Mouse (Mus musculus) adrenal gland, adult 8-10 months (tissue): ENCODE measurements around the gene Dnm3. TPM values are rescaled to one million over a fixed set of nuclear protein-coding genes. Genes with fewer than 3 reads are reported as not detected.

Experiments used
- DNase-seq: peaks from one replicate; pipeline ENCODE4 v3.0.0; 2022
- total RNA-seq, 4 experiments: library from RNA; stranded (reverse); gene quantifications; 2 replicates each; pipeline ENCODE4 v1.2.4; 2022

Dnm3 gene
- total RNA-seq, 4 experiments from 2014 or later, result 13.8 to 48.5 (median 27.9) TPM

GRCm38 (mm10) chr1:162206998-162207707, 270.7 kb downstream of the Dnm3 start:
- no peak for DNase-seq

GRCm38 (mm10) chr1:162202465-162203348, 275.1 kb downstream of the Dnm3 start:
- no peak for DNase-seq

GRCm38 (mm10) chr1:162200446-162200845, 277.4 kb downstream of the Dnm3 start:
- DNase-seq, result no peak

GRCm38 (mm10) chr1:162196812-162197680, 280.8 kb downstream of the Dnm3 start:
- DNase-seq, result no peak

- no peak for DNase-seq
These were observed 289.1 kb downstream of the Dnm3 start for GRCm38 (mm10) chr1:162188744-162189143.

GRCm38 (mm10) chr1:162187352-162188120, 290.3 kb downstream of the Dnm3 start:
- DNase-seq, result no peak

- DNase-seq, result no peak
These were observed 291.1 kb downstream of the Dnm3 start for GRCm38 (mm10) chr1:162186470-162187351.

- DNase-seq, result no peak
These were observed 293.7 kb downstream of the Dnm3 start for GRCm38 (mm10) chr1:162184003-162184748.

GRCm38 (mm10) chr1:162183438-162183837, 294.4 kb downstream of the Dnm3 start:
- DNase-seq, result no peak

GRCm38 (mm10) chr1:162181187-162181975, 296.5 kb downstream of the Dnm3 start:
- no peak for DNase-seq

- DNase-seq, result no peak
These were observed 297.4 kb downstream of the Dnm3 start for GRCm38 (mm10) chr1:162180451-162180850.

GRCm38 (mm10) chr1:162179401-162179800, 298.4 kb downstream of the Dnm3 start:
- no peak for DNase-seq

GRCm38 (mm10) chr1:162172806-162173205, 305.0 kb downstream of the Dnm3 start:
- no peak for DNase-seq

- DNase-seq, result no peak
These were observed 313.9 kb downstream of the Dnm3 start for GRCm38 (mm10) chr1:162163687-162164484.

- DNase-seq, result no peak
These were observed 315.2 kb downstream of the Dnm3 start for GRCm38 (mm10) chr1:162162677-162163076.

GRCm38 (mm10) chr1:162162249-162162648, 315.6 kb downstream of the Dnm3 start:
- DNase-seq, result no peak

GRCm38 (mm10) chr1:162160718-162161117, 317.1 kb downstream of the Dnm3 start:
- DNase-seq, result no peak

GRCm38 (mm10) chr1:162158486-162158885, 319.3 kb downstream of the Dnm3 start:
- DNase-seq, result no peak
